Mouse (Mus musculus) effector memory CD4-positive, alpha-beta T cell, adult 7 months (primary cell): ENCODE data around the gene Hmgcl. TPM values are rescaled to one million over a fixed set of nuclear protein-coding genes. Genes with fewer than 3 reads are reported as not detected.

Experiments used
- polyA plus RNA-seq: library from polyadenylated mRNA; unstranded; fragments of 100-300 nt; shearing (Covaris generic); gene quantifications from one replicate; pipeline ENCODE4 v1.2.1, GENCODE M21; 2017

The Hmgcl gene
- 38.1 TPM for polyA plus RNA-seq

DNA sequence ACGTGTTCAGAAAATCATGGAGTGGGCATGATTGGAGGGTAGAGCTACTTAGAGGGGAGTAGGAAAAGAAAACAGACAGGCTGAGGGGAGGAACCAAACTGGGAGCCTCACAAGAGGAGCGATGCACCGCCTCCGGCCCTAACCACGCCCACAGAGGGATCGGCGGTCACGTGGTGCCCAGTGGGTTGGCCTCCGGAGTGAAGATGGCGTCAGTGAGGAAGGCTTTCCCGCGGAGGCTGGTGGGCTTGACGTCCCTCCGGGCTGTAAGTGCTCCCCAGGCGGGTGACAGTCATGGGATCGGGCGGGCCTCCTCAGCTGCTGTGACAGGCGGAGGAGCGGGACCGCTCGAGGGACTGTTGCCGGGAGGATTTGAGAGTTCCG, at the start of gene Hmgcl:
Hmgcl (plus strand) TSS at position 171 of the 381 bp plus-strand sequence.

DNA sequence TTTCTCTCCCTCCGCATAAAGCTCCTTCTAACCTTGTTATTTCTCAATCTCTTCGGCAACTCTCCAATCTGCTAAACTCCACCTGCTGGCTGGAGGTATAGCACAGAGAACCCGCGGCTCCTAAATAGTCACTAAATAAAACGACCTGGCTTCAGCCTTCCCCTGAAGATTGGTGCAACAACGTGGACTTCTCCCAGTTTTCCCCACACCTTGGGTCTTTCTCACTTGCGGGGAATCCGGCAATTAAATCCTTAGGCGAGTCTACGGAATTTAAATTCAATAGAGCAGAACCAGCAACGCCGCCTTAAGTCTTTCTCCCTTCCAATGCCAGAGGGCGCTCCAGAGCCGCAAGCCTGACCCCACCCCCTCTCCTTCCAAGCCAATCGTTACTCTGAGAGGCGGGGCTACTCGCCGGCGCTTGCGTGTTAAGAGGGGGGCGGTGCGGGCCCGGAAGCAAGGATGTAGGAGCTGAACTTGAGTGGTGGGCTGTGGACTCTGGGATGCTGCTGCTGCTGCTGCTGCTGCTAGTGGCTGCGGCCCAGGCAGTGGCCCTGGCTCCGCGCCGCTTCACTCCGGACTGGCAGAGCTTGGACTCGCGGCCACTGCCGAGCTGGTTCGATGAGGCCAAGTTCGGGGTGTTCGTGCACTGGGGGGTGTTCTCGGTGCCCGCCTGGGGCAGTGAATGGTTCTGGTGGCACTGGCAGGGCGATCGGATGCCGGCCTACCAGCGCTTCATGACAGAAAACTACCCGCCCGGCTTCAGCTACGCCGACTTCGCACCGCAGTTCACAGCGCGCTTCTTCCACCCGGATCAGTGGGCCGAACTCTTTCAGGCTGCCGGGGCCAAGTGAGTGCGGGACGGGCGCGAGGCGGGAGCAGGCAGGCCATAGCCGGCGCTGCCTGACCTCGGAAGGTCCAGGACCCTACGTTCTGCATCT, 25.7 kb upstream of the Hmgcl start, which contains the start of gene Fuca1:
Fuca1 (plus strand) TSS at position 432 of the 938 bp plus-strand sequence.

DNA sequence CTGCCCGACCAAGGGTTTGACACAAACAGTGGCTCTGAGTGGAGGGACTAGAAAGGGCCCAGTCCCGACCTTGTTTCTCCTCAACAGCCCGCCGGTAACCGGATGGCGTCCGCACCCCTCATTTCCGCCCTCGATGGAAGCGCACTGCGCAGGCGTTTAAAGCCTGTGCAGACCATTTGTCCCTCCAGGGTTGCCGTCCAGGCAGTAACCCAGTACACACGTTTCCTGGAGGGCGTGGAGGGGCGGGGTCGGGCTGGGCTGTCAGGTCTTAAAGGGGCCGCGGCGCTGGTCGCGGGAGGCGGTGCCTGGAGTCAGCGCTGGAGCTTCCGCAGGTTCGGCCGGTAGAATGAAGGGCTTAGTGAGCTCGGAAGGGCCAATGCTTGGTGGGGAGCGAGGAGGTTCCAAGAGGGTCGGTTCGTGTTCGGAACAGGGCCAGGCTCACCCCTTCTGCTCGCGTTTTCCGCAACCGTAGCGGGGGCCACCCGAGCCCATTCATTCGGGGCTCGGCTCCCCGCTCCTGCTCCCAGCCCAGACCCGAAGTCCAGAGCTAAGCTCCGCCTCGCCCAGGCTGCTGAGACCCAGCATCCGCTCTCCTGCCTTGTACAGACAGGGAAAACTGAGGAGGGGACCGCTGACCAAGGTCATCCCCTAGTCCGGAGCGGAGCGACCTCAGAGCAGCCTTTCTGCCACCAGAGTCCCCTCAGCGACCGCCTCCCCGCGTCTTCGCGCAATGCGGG, 17.4 kb downstream of the Hmgcl start, which contains the start of gene Gale:
Gale (plus strand) TSS at position 271 of the 737 bp plus-strand sequence.

DNA sequence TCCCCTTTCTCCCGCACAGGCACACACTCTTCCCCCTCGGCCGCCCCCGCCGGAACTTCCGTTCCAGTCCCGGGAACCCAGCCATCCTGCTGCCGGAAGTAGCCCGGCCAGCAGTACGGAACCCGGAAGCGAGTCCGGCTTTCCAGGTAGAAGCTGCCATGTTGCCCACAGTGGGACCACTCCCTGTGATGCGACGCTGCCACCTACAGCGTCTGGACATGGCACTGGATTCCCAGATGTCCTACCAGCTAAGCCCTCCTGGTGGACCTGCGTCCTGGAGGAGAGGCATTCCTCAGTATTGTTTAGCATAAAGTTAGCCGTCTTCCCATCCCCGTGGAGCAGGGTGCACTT, 26.3 kb downstream of the Hmgcl start, which contains the start of gene Lypla2:
Lypla2 (minus strand) TSS at position 71 of the 351 bp plus-strand sequence.

DNA sequence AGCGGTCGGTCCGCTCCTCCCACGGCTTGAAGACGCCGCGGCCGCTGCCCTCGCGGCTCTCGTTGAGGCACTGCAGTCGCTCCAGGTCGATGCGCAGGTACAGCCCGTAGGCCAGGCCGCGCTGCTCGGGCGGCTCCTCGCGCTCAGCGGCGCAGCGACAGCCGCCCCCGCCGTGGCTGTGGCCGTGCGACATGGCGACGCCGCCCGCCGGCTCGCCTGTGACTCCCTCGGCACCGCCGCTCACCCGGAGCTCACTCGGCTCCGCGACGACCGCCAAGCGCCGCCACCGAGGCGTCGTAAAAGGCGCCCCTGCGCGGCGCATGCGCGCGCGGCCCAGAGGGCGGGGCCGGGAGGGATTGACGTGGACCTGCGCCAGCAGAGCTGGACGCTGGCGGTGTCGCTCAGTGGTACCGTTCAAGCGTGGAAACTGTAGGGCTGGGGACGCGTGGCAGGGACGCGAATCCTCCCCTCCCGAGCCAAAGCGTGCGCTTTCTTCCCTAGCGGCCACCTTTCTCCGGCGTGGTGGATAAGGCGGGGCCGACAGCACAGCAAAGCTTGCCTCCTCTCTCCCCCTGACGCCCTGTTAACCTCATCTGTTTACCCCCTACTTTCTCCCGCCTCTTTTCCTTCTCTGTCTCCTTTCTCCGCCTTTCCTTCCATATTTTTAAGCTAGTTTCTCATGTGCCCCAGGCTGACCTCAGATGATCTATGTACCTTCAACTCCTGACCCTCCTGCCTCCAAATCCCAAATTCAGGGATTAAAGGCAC, 40.9 kb downstream of the Hmgcl start, which contains the start of gene Pithd1:
Pithd1 (minus strand) TSS at position 322 of the 768 bp plus-strand sequence.

Other genes with a start within 250 kb of the Hmgcl start
- not detected for gene Il22ra1, start 218.3 kb upstream of the Hmgcl start, polyA plus RNA-seq
- 0.21 TPM for gene Myom3, start 186.7 kb upstream of the Hmgcl start, polyA plus RNA-seq
- gene Srsf10, start 90.7 kb upstream of the Hmgcl start, polyA plus RNA-seq, result 165 TPM
- gene Pnrc2, start 72.6 kb upstream of the Hmgcl start, polyA plus RNA-seq, result 183 TPM
- gene Cnr2, start 51.1 kb upstream of the Hmgcl start, polyA plus RNA-seq, result 1.9 TPM
- 78.3 TPM for gene Fuca1, start 25.7 kb upstream of the Hmgcl start, polyA plus RNA-seq
- gene Gale, start 17.3 kb downstream of the Hmgcl start, polyA plus RNA-seq, result 33.1 TPM
- 249 TPM for gene Lypla2, start 26.2 kb downstream of the Hmgcl start, polyA plus RNA-seq
- 50.7 TPM for gene Pithd1, start 40.8 kb downstream of the Hmgcl start, polyA plus RNA-seq
- gene Eloa, start 75.3 kb downstream of the Hmgcl start, polyA plus RNA-seq, result 51.7 TPM
- gene Rpl11, start 107.0 kb downstream of the Hmgcl start, polyA plus RNA-seq, result 306 TPM
- 12.6 TPM for gene Id3, start 197.0 kb downstream of the Hmgcl start, polyA plus RNA-seq
- gene E2f2, start 225.9 kb downstream of the Hmgcl start, polyA plus RNA-seq, result 2.9 TPM